Mouse (Mus musculus) E14TG2a.4 (cell line): ENCODE measurements around the gene Ccdc85b.
"Not testable (repeated sequence)": the region's sequence is repeated elsewhere in the genome, so short reads cannot be mapped to it uniquely, and the experiment has no call there.

Experiments used
- H3K27me3 ChIP-seq: 2 replicates; pipeline ENCODE4 v1.6.1; 2014; ENCODE audit warnings: low read length, control low read depth; ENCODE audit not compliant: insufficient read depth
- H3K36me3 ChIP-seq: 2 replicates; pipeline ENCODE4 v1.6.1; 2014; ENCODE audit warnings: low read length, control low read depth; ENCODE audit not compliant: insufficient read depth
- H3K4me1 ChIP-seq: replicated peaks from 2 replicates; pipeline ENCODE4 v1.6.1; 2014; ENCODE audit warnings: low read depth, low read length, control low read depth
- H3K4me3 ChIP-seq: replicated peaks from 2 replicates; pipeline ENCODE4 v1.5.1; 2014; ENCODE audit warnings: mild to moderate bottlenecking, low read length
- H3K9me3 ChIP-seq: 2 replicates; pipeline ENCODE4 v1.6.1; 2014; ENCODE audit warnings: low read length, control low read depth
- CTCF ChIP-seq: conservative IDR thresholded peaks from 2 replicates; pipeline ENCODE4 v1.5.1; 2014; ENCODE audit warnings: low read length
- NANOG ChIP-seq: IDR thresholded peaks from 2 replicates; pipeline ENCODE4 v1.6.1; 2014; ENCODE audit warnings: borderline replicate concordance, low read length, mixed read lengths
- POU5F1 ChIP-seq: IDR thresholded peaks from 2 replicates; pipeline ENCODE4 v1.6.1; 2014; ENCODE audit warnings: low read length, borderline replicate concordance

The Ccdc85b gene

GRCm38 (mm10) chr19:5490898-5491708 is 33.4 kb upstream of the Ccdc85b start:
- Histone ChIP-seq H3K4me3 (peak overlapping the region; percentile 97), H3K27me3 (no peaks in the 10 kb centered on the region), H3K36me3 (peaks cover 50% of the 10 kb centered on the region), H3K4me1 (peaks cover 74% of the 10 kb centered on the region), H3K9me3 (no peaks in the 10 kb centered on the region)
- no peak for TF ChIP-seq POU5F1
- no peak for TF ChIP-seq NANOG
- TF ChIP-seq CTCF, result no peak

GRCm38 (mm10) chr19:5490313-5490897 is 32.7 kb upstream of the Ccdc85b start, which contains the start of gene Cfl1:
Gene Cfl1 (plus strand): TSS chr19:5490455.
- H3K9me3 ChIP-seq, result no peaks in the 10 kb centered on the region
- no peaks in the 10 kb centered on the region for H3K27me3 ChIP-seq
- peaks cover 72% of the 10 kb centered on the region for H3K4me1 ChIP-seq
- H3K4me3 ChIP-seq, result peak within 1 kb of the TSS; percentile 97
- TF ChIP-seq NANOG (no peak), POU5F1 (no peak), CTCF (no peak)
- H3K36me3 ChIP-seq, result peaks cover 50% of the 10 kb centered on the region

- not testable (repeated sequence) for H3K27me3 ChIP-seq, H3K9me3 ChIP-seq
- H3K36me3 ChIP-seq, result peaks cover 52% of the 10 kb centered on the region
- H3K4me1 ChIP-seq, result peaks cover 70% of the 10 kb centered on the region
- H3K4me3 ChIP-seq, result peak overlapping the region; percentile 97
These were observed 32.0 kb upstream of the Ccdc85b start for GRCm38 (mm10) chr19:5489721-5490120.

- Histone ChIP-seq H3K27me3 (no peaks in the 10 kb centered on the region), H3K4me3 (peak overlapping the region; percentile 97), H3K9me3 (no peaks in the 10 kb centered on the region), H3K36me3 (peaks cover 52% of the 10 kb centered on the region), H3K4me1 (peaks cover 70% of the 10 kb centered on the region)
- TF ChIP-seq NANOG (no peak), POU5F1 (no peak), CTCF (no peak)
These were observed 31.3 kb upstream of the Ccdc85b start for GRCm38 (mm10) chr19:5488878-5489571.

- peak within 1 kb of the TSS; percentile 97 for H3K4me3 ChIP-seq
- no peaks in the 10 kb centered on the region for H3K27me3 ChIP-seq
- H3K36me3 ChIP-seq, result peaks cover 52% of the 10 kb centered on the region
- peaks cover 70% of the 10 kb centered on the region for H3K4me1 ChIP-seq
- no peak for TF ChIP-seq NANOG
- peak; percentile 70 for TF ChIP-seq CTCF
- H3K9me3 ChIP-seq, result no peaks in the 10 kb centered on the region
These were observed 30.3 kb upstream of the Ccdc85b start, which contains the start of gene Mus81 for GRCm38 (mm10) chr19:5487768-5488550. Gene Mus81 (minus strand): TSS chr19:5488402.

- TF ChIP-seq CTCF (no peak), POU5F1 (no peak), NANOG (no peak)
These were observed 29.1 kb upstream of the Ccdc85b start for GRCm38 (mm10) chr19:5486771-5487170.

GRCm38 (mm10) chr19:5486286-5486685 is 28.6 kb upstream of the Ccdc85b start:
- Histone ChIP-seq H3K9me3 (no peaks in the 10 kb centered on the region), H3K36me3 (peaks cover 51% of the 10 kb centered on the region), H3K27me3 (no peaks in the 10 kb centered on the region), H3K4me1 (peaks cover 62% of the 10 kb centered on the region), H3K4me3 (no peak overlapping the region)
- TF ChIP-seq POU5F1, result no peak

More at GRCm38 (mm10) chr19:5486771-5487170, 29.1 kb upstream of the Ccdc85b start:
- H3K36me3 ChIP-seq, result peaks cover 50% of the 10 kb centered on the region
- no peaks in the 10 kb centered on the region for H3K9me3 ChIP-seq
- no peak overlapping the region for H3K4me3 ChIP-seq
- no peaks in the 10 kb centered on the region for H3K27me3 ChIP-seq
- H3K4me1 ChIP-seq, result peaks cover 64% of the 10 kb centered on the region

- TF ChIP-seq CTCF, result no peak
- no peak for TF ChIP-seq NANOG
- no peak for TF ChIP-seq POU5F1
- Histone ChIP-seq H3K27me3 (no peaks in the 10 kb centered on the region), H3K4me1 (peaks cover 62% of the 10 kb centered on the region), H3K36me3 (peaks cover 55% of the 10 kb centered on the region), H3K4me3 (no peak overlapping the region), H3K9me3 (no peaks in the 10 kb centered on the region)
These were observed 28.1 kb upstream of the Ccdc85b start for GRCm38 (mm10) chr19:5485821-5486220.
